Mouse (Mus musculus): ENCODE measurements around the gene Tlr12. TPM values are rescaled to one million over a fixed set of nuclear protein-coding genes. Genes with fewer than 3 reads are reported as not detected.

Tlr12 gene
- polyA plus RNA-seq, 1 experiment = 42.8 TPM

DNA sequence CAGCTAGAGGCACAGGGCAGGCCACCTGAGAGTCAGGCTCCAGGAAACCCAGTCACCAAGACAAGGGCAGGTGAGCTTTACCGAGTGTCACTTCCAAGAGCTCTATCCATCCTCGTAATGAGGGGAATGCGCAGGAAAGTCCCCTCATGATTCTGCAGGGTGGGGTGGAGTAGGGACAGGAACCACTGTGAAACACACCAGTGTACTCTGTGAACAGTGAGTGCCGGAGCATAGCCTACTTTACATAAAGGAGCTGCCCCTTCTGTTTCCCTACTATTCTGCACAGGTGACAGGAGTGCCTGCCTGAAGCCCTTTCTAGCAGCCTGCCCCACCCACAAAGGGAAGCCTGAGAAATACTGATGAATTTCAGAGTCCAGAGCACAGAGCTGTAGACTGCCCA, 25.1 kb downstream of the Tlr12 start:
- Histone ChIP-seq H3K4me1 (replicated peaks; ENCODE audit: control insufficient read depth, insufficient read depth, low read length) (peaks cover 32% of the 10 kb centered on the region), H3K36me3 (ENCODE audit: control insufficient read depth, insufficient read depth, low read length) (peaks cover 10% of the 10 kb centered on the region), H3K27ac (ENCODE audit: control insufficient read depth, insufficient read depth, low read length) (peak overlapping the region; percentile 80), H3K4me3 (ENCODE audit: control insufficient read depth, insufficient read depth, low read length) (no peak overlapping the region), H3K27me3 (ENCODE audit: control insufficient read depth, insufficient read depth, low read length) (no peaks in the 10 kb centered on the region)
- WGBS = 75% methylated on average over 4 of the region's 4 CpGs
- TF ChIP-seq POLR2A (IDR thresholded peaks at IDR 0.05; ENCODE audit: control insufficient read depth, extremely low read depth, insufficient read depth, low read length, poor library complexity) (no peak), CTCF (IDR thresholded peaks at IDR 0.05; ENCODE audit: borderline replicate concordance, control insufficient read depth, extremely low read depth, insufficient read depth, low read length, poor library complexity) (no peak)
- DNase-seq = no peak

GRCm38 (mm10) chr4:128579182-128579581, 39.2 kb downstream of the Tlr12 start:
- peak; percentile 55 for DNase-seq
- TF ChIP-seq CTCF (IDR thresholded peaks at IDR 0.05; ENCODE audit: borderline replicate concordance, control insufficient read depth, extremely low read depth, insufficient read depth, low read length, poor library complexity) (peak; percentile 88), POLR2A (IDR thresholded peaks at IDR 0.05; ENCODE audit: control insufficient read depth, extremely low read depth, insufficient read depth, low read length, poor library complexity) (no peak)
- Histone ChIP-seq H3K4me3 (ENCODE audit: control insufficient read depth, insufficient read depth, low read length) (no peak overlapping the region), H3K27ac (ENCODE audit: control insufficient read depth, insufficient read depth, low read length) (no peak overlapping the region), H3K36me3 (ENCODE audit: control insufficient read depth, insufficient read depth, low read length) (no peaks in the 10 kb centered on the region), H3K27me3 (ENCODE audit: control insufficient read depth, insufficient read depth, low read length) (no peaks in the 10 kb centered on the region), H3K4me1 (replicated peaks; ENCODE audit: control insufficient read depth, insufficient read depth, low read length) (no peaks in the 10 kb centered on the region)
- WGBS = 46% methylated on average over 4 of the region's 4 CpGs

DNA sequence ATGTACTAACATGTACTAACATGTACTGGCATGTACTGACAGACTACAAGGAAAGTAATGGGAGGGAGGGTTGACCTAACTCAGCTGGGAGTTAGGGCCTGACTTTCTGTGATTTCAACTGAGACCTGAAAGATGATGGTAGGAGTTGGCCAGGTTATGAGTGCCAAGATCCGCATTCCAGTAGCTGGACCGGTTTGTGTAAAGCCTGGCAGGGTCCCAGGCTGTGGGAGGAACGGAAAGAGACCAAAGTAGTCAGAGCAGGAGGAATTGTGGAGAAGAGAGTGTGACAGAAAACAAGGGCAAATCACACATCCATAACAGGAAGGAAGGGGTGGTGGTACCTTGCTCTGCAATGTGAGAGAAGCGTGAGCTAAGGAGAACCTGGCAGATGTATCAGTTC, 42.6 kb downstream of the Tlr12 start:
- no peaks in the 10 kb centered on the region for H3K27me3 ChIP-seq (ENCODE audit: control insufficient read depth, insufficient read depth, low read length)
- H3K27ac ChIP-seq (ENCODE audit: control insufficient read depth, insufficient read depth, low read length) = no peak overlapping the region
- H3K36me3 ChIP-seq (ENCODE audit: control insufficient read depth, insufficient read depth, low read length) = no peaks in the 10 kb centered on the region
- no peak overlapping the region for H3K4me3 ChIP-seq (ENCODE audit: control insufficient read depth, insufficient read depth, low read length)
- no peak for DNase-seq
- no peaks in the 10 kb centered on the region for H3K4me1 ChIP-seq (replicated peaks; ENCODE audit: control insufficient read depth, insufficient read depth, low read length)
- WGBS = 93% methylated on average over 4 of the region's 4 CpGs
- TF ChIP-seq POLR2A (IDR thresholded peaks at IDR 0.05; ENCODE audit: control insufficient read depth, extremely low read depth, insufficient read depth, low read length, poor library complexity) = no peak
- no peak for TF ChIP-seq CTCF (IDR thresholded peaks at IDR 0.05; ENCODE audit: borderline replicate concordance, control insufficient read depth, extremely low read depth, insufficient read depth, low read length, poor library complexity)

Other genes with a start within 250 kb of the Tlr12 start
- gene Zscan20, start 8.5 kb downstream of the Tlr12 start, polyA plus RNA-seq (2012; rRNA removed) = 7.7 and 9.4 TPM in 2 replicates
- 139 and 149 TPM in 2 replicates for gene Phc2, start 36.1 kb upstream of the Tlr12 start, polyA plus RNA-seq (2012; rRNA removed)
- gene A3galt2, start 136.7 kb upstream of the Tlr12 start, polyA plus RNA-seq (2012; rRNA removed) = 1.3 and 1.6 TPM in 2 replicates
- gene Zfp362, start 187.4 kb upstream of the Tlr12 start, polyA plus RNA-seq (2012; rRNA removed) = 105 and 145 TPM in 2 replicates

Data from thymus, adult 2 months (tissue).